Mouse (Mus musculus): ENCODE measurements around the gene Edc4.

GRCm38 (mm10) chr8:105874301-105874700 is 6.4 kb upstream of the Edc4 start:
- TF ChIP-seq POLR2A (IDR thresholded peaks at IDR 0.05; ENCODE audit: extremely low read depth, insufficient read depth, low read length) = no peak
- TF ChIP-seq CTCF (IDR thresholded peaks at IDR 0.05; ENCODE audit: extremely low read depth, insufficient read depth, low read length) = no peak
